Mouse (Mus musculus) thymus, adult 2 months (tissue): ENCODE data around the gene Akt1. TPM values are rescaled to one million over a fixed set of nuclear protein-coding genes. Genes with fewer than 3 reads are reported as not detected.
A peak's percentile ranks its signal among the peaks of the same experiment; 100 is the strongest.

ENCODE experiments used
- DNase-seq: peaks from one replicate; pipeline ENCODE4 v3.0.0; 2021
- H3K27ac ChIP-seq: fragments of 200-500 bp; 2 replicates; pipeline ENCODE4 v1.5.1; 2012; ENCODE audit warnings: low read length, control low read depth; ENCODE audit not compliant: control insufficient read depth, insufficient read depth
- H3K27me3 ChIP-seq: fragments of 200-500 bp; 2 replicates; pipeline ENCODE4 v1.6.1; 2012; ENCODE audit warnings: mild to moderate bottlenecking, low read length, moderate library complexity, mixed read lengths; ENCODE audit not compliant: control insufficient read depth, insufficient read depth
- H3K36me3 ChIP-seq: fragments of 200-500 bp; 2 replicates; pipeline ENCODE4 v1.6.1; 2012; ENCODE audit warnings: mild to moderate bottlenecking, low read length, moderate library complexity; ENCODE audit not compliant: control insufficient read depth, insufficient read depth
- H3K4me1 ChIP-seq: fragments of 200-500 bp; replicated peaks from 2 replicates; pipeline ENCODE4 v1.6.1; 2012; ENCODE audit warnings: low read length; ENCODE audit not compliant: control insufficient read depth, insufficient read depth
- H3K4me3 ChIP-seq: fragments of 200-500 bp; 2 replicates; pipeline ENCODE4 v1.5.1; 2012; ENCODE audit warnings: mild to moderate bottlenecking, low read length, control low read depth, moderate library complexity; ENCODE audit not compliant: control insufficient read depth, insufficient read depth
- CTCF ChIP-seq: fragments of 200-500 bp; IDR thresholded peaks from 2 replicates; pipeline ENCODE4 v1.5.1; 2012; ENCODE audit warnings: mild to moderate bottlenecking, control low read depth, low read length, moderate library complexity, borderline replicate concordance; ENCODE audit not compliant: control insufficient read depth, poor library complexity, insufficient read depth; ENCODE audit errors: extremely low read depth
- POLR2A ChIP-seq: fragments of 200-500 bp; IDR thresholded peaks from 2 replicates; pipeline ENCODE4 v1.6.1; 2012; ENCODE audit warnings: mild to moderate bottlenecking, low read length, control low read depth, moderate library complexity; ENCODE audit not compliant: control insufficient read depth, poor library complexity, insufficient read depth; ENCODE audit errors: extremely low read depth
- WGBS: fragments of 180-500 bp; shearing (Covaris S2); methylation state at CpG from one replicate; pipeline ENCODE4 v1.1.7; 2018; 5-methylcytosine and 5-hydroxymethylcytosine counted together
- polyA plus RNA-seq: library from polyadenylated mRNA; depleted of rRNA; stranded (reverse); fragments of >200 nt; gene quantifications from 2 replicates; pipeline ENCODE4 v1.2.3, GENCODE M21; 2012

Gene Akt1
- polyA plus RNA-seq, 1 experiment: 220 TPM

DNA sequence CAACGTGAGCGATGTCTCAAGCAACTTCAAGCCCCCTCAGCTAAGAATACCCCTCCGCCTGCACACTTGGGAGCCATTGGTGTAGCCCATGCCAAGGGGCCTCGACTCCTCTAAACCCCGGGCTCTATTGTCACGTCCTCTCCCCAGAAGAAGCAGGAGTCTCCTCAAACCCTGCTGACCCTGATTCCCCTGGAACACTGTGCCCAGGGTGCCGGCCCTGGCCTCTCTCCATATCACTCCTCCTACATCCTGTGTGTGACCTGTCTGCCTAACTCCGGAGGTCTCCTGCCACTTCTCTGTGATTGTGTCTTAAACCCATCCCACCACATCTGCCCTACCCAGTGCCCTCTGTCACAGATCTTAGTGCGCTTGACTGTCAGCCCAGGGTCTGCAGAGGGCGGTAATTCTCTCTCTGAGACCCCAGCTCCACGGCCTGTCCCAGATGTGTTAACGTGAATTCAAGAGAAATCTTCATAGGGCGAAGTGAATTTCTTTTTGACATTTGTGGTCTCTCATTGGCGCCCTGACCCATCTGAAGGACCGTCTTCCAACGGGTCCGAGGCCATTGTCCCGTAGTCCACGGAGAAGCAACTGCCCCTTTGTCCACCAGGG lies 3.4 kb upstream of the Akt1 start:
- Histone ChIP-seq H3K4me1 (peaks cover 34% of the 10 kb centered on the region), H3K36me3 (no peaks in the 10 kb centered on the region), H3K27ac (no peak overlapping the region), H3K27me3 (peaks cover 4% of the 10 kb centered on the region; the same call in 1 of the 2 replicates), H3K4me3 (peak overlapping the region; percentile 93)
- no peak for DNase-seq
- TF ChIP-seq CTCF: no peak
- TF ChIP-seq POLR2A: no peak
- 48% methylated on average over 19 of the region's 19 CpGs for WGBS

DNA sequence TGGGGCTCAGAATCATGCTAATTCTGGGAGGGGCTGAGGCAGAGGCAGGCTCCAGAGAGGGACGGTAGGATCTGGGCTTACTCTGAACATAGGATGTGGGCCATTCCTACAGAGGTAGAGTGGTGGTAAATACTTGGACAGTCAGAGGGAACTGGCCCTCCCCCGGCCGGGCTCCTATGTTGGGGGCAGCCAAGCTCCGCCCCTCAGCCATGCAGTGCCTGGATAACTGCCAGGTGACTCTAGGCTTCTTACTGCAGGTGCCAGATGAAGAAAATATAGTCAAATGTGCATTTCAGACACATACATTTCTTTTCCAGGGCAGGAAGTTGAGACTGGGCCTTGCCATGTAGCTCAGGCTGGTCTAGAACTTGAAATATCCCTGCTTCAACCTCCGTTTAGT lies 2.4 kb upstream of the Akt1 start:
- TF ChIP-seq CTCF: no peak
- TF ChIP-seq POLR2A: no peak
- Histone ChIP-seq H3K27me3 (peaks cover 4% of the 10 kb centered on the region; the same call in 1 of the 2 replicates), H3K4me1 (peaks cover 44% of the 10 kb centered on the region), H3K4me3 (no peak overlapping the region), H3K36me3 (no peaks in the 10 kb centered on the region), H3K27ac (no peak overlapping the region)
- 49% methylated on average over 5 of the region's 5 CpGs for WGBS
- no peak for DNase-seq

- Histone ChIP-seq H3K4me3 (peak overlapping the region; percentile 16), H3K27me3 (peaks cover 4% of the 10 kb centered on the region; the same call in 1 of the 2 replicates), H3K4me1 (peaks cover 48% of the 10 kb centered on the region), H3K27ac (peak overlapping the region; percentile 26; the same call in 1 of the 2 replicates), H3K36me3 (peaks cover 4% of the 10 kb centered on the region)
- peak; percentile 88 for DNase-seq
- peak; percentile 73; the same call in 1 of the 2 replicates for TF ChIP-seq CTCF
- TF ChIP-seq POLR2A: no peak
- WGBS: 22% methylated on average over 18 of the region's 18 CpGs
Observed at GRCm38 (mm10) chr12:112675245-112676035, 756 bp upstream of the Akt1 start.

GRCm38 (mm10) chr12:112673576-112674091 lies 1.1 kb downstream of the Akt1 start:
- peak; percentile 42 for DNase-seq
- 10% methylated on average over 68 of the region's 68 CpGs for WGBS

DNA sequence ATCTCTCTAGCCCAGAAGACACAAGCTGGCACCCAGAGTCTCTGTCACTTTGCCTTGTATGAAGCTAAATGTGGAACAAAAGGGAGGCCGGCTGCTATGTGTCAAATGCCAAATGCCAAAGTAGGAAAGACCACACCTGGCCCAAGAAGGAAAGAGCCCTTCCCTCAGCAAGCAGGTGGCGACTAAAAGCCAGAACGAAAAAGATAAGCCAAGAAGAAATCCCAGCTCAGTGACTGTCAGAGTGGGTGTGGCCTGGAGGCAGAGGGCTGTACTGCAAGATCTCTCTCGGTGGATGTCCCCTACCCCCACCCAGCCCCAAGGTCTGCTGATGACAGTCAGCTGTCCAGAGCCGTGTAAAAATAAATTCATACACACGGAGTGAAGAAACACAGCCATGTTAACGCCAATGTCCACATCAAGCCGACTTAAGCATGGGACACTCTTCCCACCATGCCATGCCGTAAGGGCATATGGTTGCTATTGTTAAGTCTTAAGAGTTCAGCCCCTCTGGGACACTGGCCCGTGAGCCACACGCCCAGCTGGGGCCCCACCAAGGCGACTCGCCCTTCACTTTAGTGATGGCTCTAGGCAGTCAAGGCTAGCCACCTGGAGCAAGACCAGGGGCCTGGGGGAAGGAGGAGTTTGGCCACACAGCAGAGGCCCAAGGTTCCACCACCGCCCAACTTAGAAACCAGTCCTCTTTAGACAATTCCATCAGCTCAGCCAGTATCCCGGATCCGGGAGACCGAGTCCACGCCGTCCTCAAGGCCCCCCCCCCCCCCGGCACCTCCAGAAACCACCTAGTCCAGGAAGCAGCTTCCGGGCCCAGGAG lies 1.7 kb downstream of the Akt1 start:
- peaks cover 23% of the 10 kb centered on the region for H3K36me3 ChIP-seq
- H3K4me3 ChIP-seq: peak overlapping the region; percentile 77
- TF ChIP-seq POLR2A: no peak
- no peak for TF ChIP-seq CTCF
- DNase-seq: peak; percentile 23
- no peak overlapping the region for H3K27ac ChIP-seq
- H3K4me1 ChIP-seq: peaks cover 35% of the 10 kb centered on the region
- 9% methylated on average over 21 of the region's 21 CpGs for WGBS
- no peaks in the 10 kb centered on the region; the same call in 1 of the 2 replicates for H3K27me3 ChIP-seq

More at GRCm38 (mm10) chr12:112673576-112674091, 1.1 kb downstream of the Akt1 start:
- peak overlapping the region; percentile 77 for H3K4me3 ChIP-seq
- peaks cover 16% of the 10 kb centered on the region for H3K36me3 ChIP-seq
- H3K27me3 ChIP-seq: no peaks in the 10 kb centered on the region; the same call in 1 of the 2 replicates
- no peak overlapping the region for H3K27ac ChIP-seq
- no peak for TF ChIP-seq CTCF
- TF ChIP-seq POLR2A: no peak
- H3K4me1 ChIP-seq: peaks cover 41% of the 10 kb centered on the region

DNA sequence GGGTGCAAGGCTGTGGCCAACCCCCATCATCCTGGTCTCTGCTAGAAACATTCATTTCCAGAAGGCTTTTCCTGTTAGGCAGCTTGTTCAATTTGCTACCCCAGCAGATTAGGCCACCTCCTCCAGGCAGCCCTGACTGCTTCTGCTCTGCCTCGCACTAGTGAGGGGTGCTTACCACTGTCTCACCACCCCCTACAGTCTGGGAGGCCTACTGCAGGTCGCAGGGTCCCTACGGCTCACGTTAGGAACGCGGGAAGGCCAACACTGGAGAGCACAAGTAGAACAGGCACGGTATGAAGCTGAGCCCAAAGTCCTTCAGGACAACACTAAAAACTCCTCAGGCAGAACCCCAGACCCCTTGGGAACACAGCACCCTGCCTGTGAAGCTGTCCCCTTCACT lies 2.8 kb downstream of the Akt1 start:
- H3K4me1 ChIP-seq: peaks cover 34% of the 10 kb centered on the region
- peaks cover 25% of the 10 kb centered on the region for H3K36me3 ChIP-seq
- H3K4me3 ChIP-seq: no peak overlapping the region
- no peak for DNase-seq
- WGBS: 93% methylated on average over 7 of the region's 7 CpGs
- H3K27me3 ChIP-seq: no peaks in the 10 kb centered on the region
- TF ChIP-seq POLR2A (no peak), CTCF (no peak)
- H3K27ac ChIP-seq: no peak overlapping the region
